ENCODE assay signal across 15 mouse cellular contexts in the genomic region with DNA sequence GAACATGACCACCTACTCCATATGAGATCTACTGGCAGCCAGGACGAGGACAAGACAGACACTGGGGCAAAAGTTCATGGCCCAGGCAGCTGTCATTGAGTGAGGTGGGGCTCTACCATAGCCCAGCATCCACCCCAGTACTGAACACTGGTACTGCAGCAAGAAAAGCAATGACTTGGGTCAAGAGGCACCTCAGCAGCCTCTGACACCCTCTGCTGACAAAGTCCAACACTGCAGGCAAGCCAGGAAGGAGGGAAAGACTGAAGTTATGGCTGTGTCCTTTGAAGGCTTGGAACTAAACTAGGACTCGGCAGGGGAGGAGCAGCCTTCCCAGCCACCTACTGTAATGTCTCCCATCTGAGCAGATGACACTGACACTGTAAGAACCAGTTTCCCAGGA. TPM values are rescaled to one million over a fixed set of nuclear protein-coding genes. Genes with fewer than 3 reads are reported as not detected.
DNase-seq lines count a peak whose midpoint lies in the region; ATAC-seq and TF ChIP-seq lines count a peak whose summit lies in the region.
"Had no signal": no experiment of that assay in that cellular context is flagged by ENCODE, and none has a peak within 500 bp of the region (broad histone marks: within the 10 kb centered on the region; RNA-seq: fewer than 3 reads in every experiment).

No protein-coding gene starts in this region.

- no peak overlapping the region for H3K27ac ChIP-seq in hindbrain, embryonic 11.5 days (ENCODE audit: low read depth, low read length)
- no peak overlapping the region for H3K27ac ChIP-seq in hindbrain, embryonic 16.5 days (ENCODE audit: low read depth, low read length)
- no peak overlapping the region for H3K27ac ChIP-seq in neural tube, embryonic 11.5 days (ENCODE audit: low read depth, low read length)
- H3K27ac ChIP-seq in neural tube, embryonic 15.5 days (replicated peaks): no peak overlapping the region
- no peak overlapping the region for H3K27ac ChIP-seq in stomach, postnatal 0 days (replicated peaks)
- H3K27ac ChIP-seq: embryonic facial prominence, embryonic 12.5 days; liver, embryonic 13.5 days; midbrain, embryonic 10.5 days; neural tube, embryonic 12.5 days had no signal

- ATAC-seq in hindbrain, embryonic 11.5 days (ENCODE audit: low FRiP score): no peak
- no peak for ATAC-seq in hindbrain, embryonic 16.5 days
- no peak for ATAC-seq in neural tube, embryonic 11.5 days (ENCODE audit: insufficient read depth, low FRiP score, low TSS enrichment)
- ATAC-seq in neural tube, embryonic 15.5 days (ENCODE audit: low FRiP score): no peak
- 0 out of 2 replicates have a peak, but pooled peaks have one; percentile 8 for ATAC-seq in stomach, postnatal 0 days (ENCODE audit: low FRiP score, low TSS enrichment)
- ATAC-seq: Patski had no signal

- no peaks in the 10 kb centered on the region for H3K4me1 ChIP-seq in hindbrain, embryonic 11.5 days (replicated peaks; ENCODE audit: control insufficient read depth, insufficient read depth, low read length)
- no peaks in the 10 kb centered on the region for H3K4me1 ChIP-seq in hindbrain, embryonic 16.5 days (ENCODE audit: control insufficient read depth, insufficient read depth, low read depth, low read length)
- H3K4me1 ChIP-seq in neural tube, embryonic 11.5 days (ENCODE audit: control insufficient read depth, insufficient read depth, low read length): no peaks in the 10 kb centered on the region
- no peaks in the 10 kb centered on the region for H3K4me1 ChIP-seq in neural tube, embryonic 15.5 days
- H3K4me1 ChIP-seq in stomach, postnatal 0 days (replicated peaks; ENCODE audit: control insufficient read depth, insufficient read depth): no peaks in the 10 kb centered on the region
- H3K4me1 ChIP-seq: embryonic facial prominence, embryonic 12.5 days; liver, embryonic 13.5 days; midbrain, embryonic 10.5 days; neural tube, embryonic 12.5 days had no signal

- no peak overlapping the region for H3K9ac ChIP-seq in hindbrain, embryonic 11.5 days (ENCODE audit: low read depth, low read length)
- no peak overlapping the region for H3K9ac ChIP-seq in hindbrain, embryonic 16.5 days (ENCODE audit: low read depth, low read length)
- H3K9ac ChIP-seq in neural tube, embryonic 11.5 days (ENCODE audit: low read length): no peak overlapping the region
- no peak overlapping the region for H3K9ac ChIP-seq in neural tube, embryonic 15.5 days (replicated peaks)
- no peak overlapping the region for H3K9ac ChIP-seq in stomach, postnatal 0 days (ENCODE audit: low read length)
- H3K9ac ChIP-seq: embryonic facial prominence, embryonic 12.5 days; liver, embryonic 13.5 days; neural tube, embryonic 12.5 days had no signal

- no peak overlapping the region for H3K4me3 ChIP-seq in hindbrain, embryonic 11.5 days (ENCODE audit: low read depth, low read length)
- H3K4me3 ChIP-seq in hindbrain, embryonic 16.5 days (ENCODE audit: low read length): no peak overlapping the region
- no peak overlapping the region for H3K4me3 ChIP-seq in neural tube, embryonic 11.5 days (ENCODE audit: low read depth, low read length)
- no peak overlapping the region for H3K4me3 ChIP-seq in neural tube, embryonic 15.5 days (replicated peaks)
- H3K4me3 ChIP-seq in stomach, postnatal 0 days (ENCODE audit: low read depth, low read length): no peak overlapping the region
- H3K4me3 ChIP-seq: embryonic facial prominence, embryonic 12.5 days; liver, embryonic 13.5 days; midbrain, embryonic 10.5 days; neural tube, embryonic 12.5 days had no signal

- H3K4me2 ChIP-seq in hindbrain, embryonic 11.5 days (replicated peaks; ENCODE audit: low read depth, low read length): no peak overlapping the region
- H3K4me2 ChIP-seq in hindbrain, embryonic 16.5 days (ENCODE audit: low read length): no peak overlapping the region
- no peak overlapping the region for H3K4me2 ChIP-seq in neural tube, embryonic 11.5 days (ENCODE audit: low read depth)
- no peak overlapping the region for H3K4me2 ChIP-seq in neural tube, embryonic 15.5 days
- no peak overlapping the region for H3K4me2 ChIP-seq in stomach, postnatal 0 days (replicated peaks; ENCODE audit: low read depth)
- H3K4me2 ChIP-seq: embryonic facial prominence, embryonic 12.5 days; liver, embryonic 13.5 days; neural tube, embryonic 12.5 days had no signal

- peak; percentile 65 for TF ChIP-seq CTCF in stomach, postnatal 0 days (IDR thresholded peaks at IDR 0.05; ENCODE audit: low read depth)

- H3K9me3 ChIP-seq in hindbrain, embryonic 11.5 days (ENCODE audit: control insufficient read depth, low read length): no peaks in the 10 kb centered on the region
- H3K9me3 ChIP-seq in hindbrain, embryonic 16.5 days (ENCODE audit: control insufficient read depth, low read length): no peaks in the 10 kb centered on the region
- H3K9me3 ChIP-seq in neural tube, embryonic 11.5 days (ENCODE audit: control insufficient read depth, low read length): no peaks in the 10 kb centered on the region
- H3K9me3 ChIP-seq in neural tube, embryonic 15.5 days (replicated peaks): no peaks in the 10 kb centered on the region
- H3K9me3 ChIP-seq in stomach, postnatal 0 days (ENCODE audit: control insufficient read depth, low read length): no peaks in the 10 kb centered on the region
- H3K9me3 ChIP-seq: embryonic facial prominence, embryonic 12.5 days; liver, embryonic 13.5 days; midbrain, embryonic 10.5 days; neural tube, embryonic 12.5 days had no signal

- 52% methylated on average over 2 of the region's 2 CpGs for WGBS in hindbrain, embryonic 11.5 days
- WGBS in hindbrain, embryonic 16.5 days: 62% methylated on average over 2 of the region's 2 CpGs
- 57% methylated on average over 2 of the region's 2 CpGs for WGBS in neural tube, embryonic 11.5 days
- 59% methylated on average over 2 of the region's 2 CpGs for whole genome bisulfite sequencing in neural tube, embryonic 15.5 days
- 45% methylated on average over 2 of the region's 2 CpGs for WGBS in stomach, postnatal 0 days

- TF ChIP-seq EP300 in stomach, postnatal 0 days (optimal IDR thresholded peaks at IDR 0.05): no peak

- DNase-seq in cerebellum, postnatal 10 days: peak; percentile 63 to 64
- no peak for DNase-seq in cerebellum, adult 9-10 months
- peak; percentile 29 for DNase-seq in hindbrain, embryonic 11.5 days (ENCODE audit: low spot score)
- peak; percentile 42 for DNase-seq in neural tube, embryonic 11.5 days (ENCODE audit: low spot score)
- peak; percentile 21 for DNase-seq in stomach, postnatal 0 days (ENCODE audit: low spot score)
- no peak for DNase-seq in heart, adult 9 months (ENCODE audit: low spot score in 2 of 2)
- DNase-seq: kidney, adult 2 months; liver, embryonic 13.5 days had no signal

- no peaks in the 10 kb centered on the region for H3K36me3 ChIP-seq in hindbrain, embryonic 11.5 days (ENCODE audit: control insufficient read depth, insufficient read depth, low read length)
- no peaks in the 10 kb centered on the region for H3K36me3 ChIP-seq in hindbrain, embryonic 16.5 days (ENCODE audit: control insufficient read depth, insufficient read depth, low read length)
- no peaks in the 10 kb centered on the region for H3K36me3 ChIP-seq in neural tube, embryonic 11.5 days (ENCODE audit: control insufficient read depth, insufficient read depth, low read length)
- H3K36me3 ChIP-seq in neural tube, embryonic 15.5 days: no peaks in the 10 kb centered on the region
- H3K36me3 ChIP-seq in stomach, postnatal 0 days (ENCODE audit: control insufficient read depth, insufficient read depth, low read length): no peaks in the 10 kb centered on the region
- H3K36me3 ChIP-seq: embryonic facial prominence, embryonic 12.5 days; liver, embryonic 13.5 days; midbrain, embryonic 10.5 days; neural tube, embryonic 12.5 days had no signal

- H3K27me3 ChIP-seq in hindbrain, embryonic 11.5 days (ENCODE audit: control insufficient read depth, insufficient read depth, low read length): no peaks in the 10 kb centered on the region
- H3K27me3 ChIP-seq in hindbrain, embryonic 16.5 days (replicated peaks; ENCODE audit: control insufficient read depth, insufficient read depth, low read length): no peaks in the 10 kb centered on the region
- H3K27me3 ChIP-seq in neural tube, embryonic 11.5 days (ENCODE audit: control insufficient read depth, insufficient read depth, low read length): no peaks in the 10 kb centered on the region
- H3K27me3 ChIP-seq in neural tube, embryonic 15.5 days (replicated peaks): no peaks in the 10 kb centered on the region
- no peaks in the 10 kb centered on the region for H3K27me3 ChIP-seq in stomach, postnatal 0 days (ENCODE audit: control insufficient read depth, insufficient read depth, low read length)
- H3K27me3 ChIP-seq: embryonic facial prominence, embryonic 12.5 days; liver, embryonic 13.5 days; Patski had no signal

RNA-seq across cellular contexts. Expression of a gene that starts 30.2 kb away (rescaled TPM):
- polyA plus RNA-seq in hindbrain, embryonic 11.5 days (2014; fragmentation: Nextera tagmentation; extraction: Ambion mirVana): 1.2 and 1.4 TPM in 2 replicates
- polyA plus RNA-seq in hindbrain, embryonic 16.5 days (2015; fragmentation: Nextera tagmentation; extraction: Ambion mirVana): 16.5 and 19.0 TPM in 2 replicates
- 1.2 TPM in 2 replicates for polyA plus RNA-seq in neural tube, embryonic 11.5 days (2014; fragmentation: Nextera tagmentation; extraction: Ambion mirVana)
- polyA plus RNA-seq in neural tube, embryonic 15.5 days (2015; fragmentation: Nextera tagmentation; extraction: Ambion mirVana): 12.5 and 15.5 TPM in 2 replicates
- polyA plus RNA-seq in stomach, postnatal 0 days (2015; fragmentation: Nextera tagmentation; extraction: Ambion mirVana): 0.05 and 0.18 TPM in 2 replicates

RNA-seq across cellular contexts. Expression of a gene that starts 30.3 kb away (rescaled TPM):
- 14.4 and 16.4 TPM in 2 replicates for polyA plus RNA-seq in hindbrain, embryonic 11.5 days (2014; fragmentation: Nextera tagmentation; extraction: Ambion mirVana)
- 27.2 and 30.7 TPM in 2 replicates for polyA plus RNA-seq in hindbrain, embryonic 16.5 days (2015; fragmentation: Nextera tagmentation; extraction: Ambion mirVana)
- polyA plus RNA-seq in neural tube, embryonic 11.5 days (2014; fragmentation: Nextera tagmentation; extraction: Ambion mirVana): 9.7 and 9.9 TPM in 2 replicates
- 31.1 and 34.1 TPM in 2 replicates for polyA plus RNA-seq in neural tube, embryonic 15.5 days (2015; fragmentation: Nextera tagmentation; extraction: Ambion mirVana)
- polyA plus RNA-seq in stomach, postnatal 0 days (2015; fragmentation: Nextera tagmentation; extraction: Ambion mirVana): 0.55 and 1.1 TPM in 2 replicates
- polyA plus RNA-seq: liver, embryonic 13.5 days; thymus, postnatal 0 days had no signal

Comparison
In these comparisons a context has a peak if more than half of its experiments do, and no peak if none do; other contexts are left out.
1. DNase-seq: peak in cerebellum, postnatal 10 days (2 of 2), hindbrain, embryonic 11.5 days (single experiment), neural tube, embryonic 11.5 days (single experiment) and stomach, postnatal 0 days (single experiment); none in cerebellum, adult 9-10 months (single experiment) and heart, adult 9 months (0 of 2).